Mouse (Mus musculus) MEL (cell line): Measurements from ENCODE around the gene Def8. TPM values are rescaled to one million over a fixed set of nuclear protein-coding genes. Genes with fewer than 3 reads are reported as not detected.

Experiments
- DNase-seq: peaks from one replicate; pipeline ENCODE4 v3.0.0; 2011; ENCODE audit warnings: low read depth, low spot score
- H3K27ac ChIP-seq: 2 replicates; pipeline ENCODE4 v1.5.1; 2012; ENCODE audit warnings: low read depth, mild to moderate bottlenecking, control low read depth, low read length, moderate library complexity; ENCODE audit not compliant: control insufficient read depth
- H3K27me3 ChIP-seq, 2 experiments: fragments of 150-350 bp in 1 of 2; sonication (generic) in 1 of 2; 2 replicates each; pipeline ENCODE4 v1.6.1; 2012; ENCODE audit warnings: low read length in 2 of 2, mild to moderate bottlenecking in 2 of 2, improper control_type of control experiment in 1 of 2, moderate library complexity in 1 of 2; ENCODE audit not compliant: insufficient read depth in 2 of 2, control insufficient read depth in 1 of 2
- H3K36me3 ChIP-seq, 2 experiments: 2 replicates each; pipeline ENCODE4 v1.6.1; 2012 to 2014; ENCODE audit warnings: low read length in 2 of 2, improper control_type of control experiment in 1 of 2, inconsistent platforms in 1 of 2, mild to moderate bottlenecking in 1 of 2; ENCODE audit not compliant: insufficient read depth in 2 of 2, control insufficient read depth in 1 of 2
- H3K4me1 ChIP-seq, 2 experiments: fragments of 150-350 bp in 1 of 2; sonication (generic) in 1 of 2; 2 replicates each; pipeline ENCODE4 v1.6.1; 2012; ENCODE audit warnings: low read length in 2 of 2, improper control_type of control experiment in 1 of 2, mild to moderate bottlenecking in 1 of 2; ENCODE audit not compliant: insufficient read depth in 2 of 2, control insufficient read depth in 1 of 2
- H3K4me3 ChIP-seq, 2 experiments: fragments of 150-350 bp in 1 of 2; sonication (generic) in 1 of 2; 2 replicates each; pipeline ENCODE4 v1.5.1; 2012; ENCODE audit warnings: low read depth in 2 of 2, low read length in 2 of 2, mild to moderate bottlenecking in 2 of 2, moderate library complexity in 2 of 2, control low read depth in 1 of 2, improper control_type of control experiment in 1 of 2; ENCODE audit not compliant: control insufficient read depth in 1 of 2, insufficient read depth in 1 of 2
- H3K79me2 ChIP-seq: 2 replicates; pipeline ENCODE4 v1.6.1; 2012; ENCODE audit warnings: mild to moderate bottlenecking, low read length, moderate library complexity; ENCODE audit not compliant: control insufficient read depth, poor library complexity, insufficient read depth
- H3K9ac ChIP-seq: 2 replicates; pipeline ENCODE4 v1.6.1; 2012; ENCODE audit warnings: low read depth, mild to moderate bottlenecking, control low read depth, low read length, moderate library complexity; ENCODE audit not compliant: control insufficient read depth, poor library complexity, severe bottlenecking
- H3K9me3 ChIP-seq: fragments of 150-350 bp; sonication (generic); replicated peaks from 2 replicates; pipeline ENCODE4 v1.6.1; 2012; ENCODE audit warnings: mild to moderate bottlenecking, low read length, improper control_type of control experiment, moderate library complexity; ENCODE audit not compliant: insufficient read depth
- BHLHE40 ChIP-seq: IDR thresholded peaks from 2 replicates; pipeline ENCODE4 v1.6.1; 2012; ENCODE audit warnings: low read depth, mild to moderate bottlenecking, inconsistent platforms, low read length, improper control_type of control experiment, borderline replicate concordance
- CHD1 ChIP-seq: IDR thresholded peaks from 2 replicates; pipeline ENCODE4 v1.6.1; 2012; ENCODE audit warnings: low read depth, mild to moderate bottlenecking, inconsistent platforms, low read length, improper control_type of control experiment
- CHD2 ChIP-seq: IDR thresholded peaks from 2 replicates; pipeline ENCODE4 v1.6.1; 2011; ENCODE audit warnings: low read length, improper control_type of control experiment
- CTCF ChIP-seq, 3 experiments: IDR thresholded peaks in 2 of 3; conservative IDR thresholded peaks in 1 of 3; 2 replicates each; pipeline ENCODE4 v1.5.1; 2011 to 2012; ENCODE audit warnings: low read length in 3 of 3, low read depth in 2 of 3, mild to moderate bottlenecking in 2 of 3, improper control_type of control experiment in 1 of 3, inconsistent platforms in 1 of 3, mixed read lengths in 1 of 3, moderate library complexity in 1 of 3; ENCODE audit not compliant: control insufficient read depth in 1 of 3, insufficient read depth in 1 of 3, poor library complexity in 1 of 3, severe bottlenecking in 1 of 3
- E2F4 ChIP-seq: IDR thresholded peaks from 2 replicates; pipeline ENCODE4 v1.6.1; 2011; ENCODE audit warnings: low read depth, low read length, improper control_type of control experiment, borderline replicate concordance
- ELF1 ChIP-seq: IDR thresholded peaks from 2 replicates; pipeline ENCODE4 v1.6.1; 2014; ENCODE audit warnings: low read depth, mild to moderate bottlenecking, inconsistent platforms, low read length, improper control_type of control experiment, moderate library complexity
- EP300 ChIP-seq, 2 experiments: IDR thresholded peaks; 2 replicates each; pipeline ENCODE4 v1.6.1; 2011; ENCODE audit warnings: improper control_type of control experiment in 2 of 2, low read length in 2 of 2, low read depth in 1 of 2, mild to moderate bottlenecking in 1 of 2
- ETS1 ChIP-seq: IDR thresholded peaks from 2 replicates; pipeline ENCODE4 v1.6.1; 2012; ENCODE audit warnings: low read depth, mild to moderate bottlenecking, inconsistent platforms, low read length, improper control_type of control experiment, moderate library complexity
- JUND ChIP-seq: IDR thresholded peaks from 2 replicates; pipeline ENCODE4 v1.6.1; 2011; ENCODE audit warnings: low read depth, mild to moderate bottlenecking, improper control_type of control experiment, low read length
- MAFK ChIP-seq: IDR thresholded peaks from 2 replicates; pipeline ENCODE4 v1.6.1; 2011; ENCODE audit warnings: low read depth, mild to moderate bottlenecking, low read length, improper control_type of control experiment, borderline replicate concordance
- MAX ChIP-seq: IDR thresholded peaks from 2 replicates; pipeline ENCODE4 v1.6.1; 2011; ENCODE audit warnings: low read length, improper control_type of control experiment
- MAZ ChIP-seq: IDR thresholded peaks from 2 replicates; pipeline ENCODE4 v1.6.1; 2012; ENCODE audit warnings: low read depth, mild to moderate bottlenecking, inconsistent platforms, low read length, improper control_type of control experiment
- MEF2A ChIP-seq: IDR thresholded peaks from 2 replicates; pipeline ENCODE4 v1.6.1; 2014; ENCODE audit warnings: low read depth, mild to moderate bottlenecking, inconsistent platforms, low read length, improper control_type of control experiment; ENCODE audit not compliant: poor library complexity, insufficient replicate concordance, severe bottlenecking; ENCODE audit errors: extremely low read depth
- MXI1 ChIP-seq: IDR thresholded peaks from 2 replicates; pipeline ENCODE4 v1.6.1; 2011; ENCODE audit warnings: mild to moderate bottlenecking, low read depth, low read length, improper control_type of control experiment
- MYC ChIP-seq: IDR thresholded peaks from 2 replicates; pipeline ENCODE4 v1.6.1; 2011; ENCODE audit warnings: low read depth, mild to moderate bottlenecking, low read length, improper control_type of control experiment, moderate library complexity
- NRF1 ChIP-seq: IDR thresholded peaks from 2 replicates; pipeline ENCODE4 v1.6.1; 2014; ENCODE audit warnings: low read depth, mild to moderate bottlenecking, inconsistent platforms, low read length, improper control_type of control experiment, moderate library complexity; ENCODE audit not compliant: poor library complexity, insufficient read depth, severe bottlenecking
- POLR2A ChIP-seq, 2 experiments: IDR thresholded peaks; 2 replicates each; pipeline ENCODE4 v1.6.1; 2011 to 2012; ENCODE audit warnings: low read length in 2 of 2, mild to moderate bottlenecking in 2 of 2, control low read depth in 1 of 2, improper control_type of control experiment in 1 of 2, low read depth in 1 of 2, moderate library complexity in 1 of 2; ENCODE audit not compliant: control insufficient read depth in 1 of 2, insufficient read depth in 1 of 2, poor library complexity in 1 of 2
- POLR2AphosphoS5 ChIP-seq: IDR thresholded peaks from 2 replicates; pipeline ENCODE4 v1.6.1; 2012; ENCODE audit warnings: low read depth, borderline replicate concordance, mild to moderate bottlenecking, inconsistent platforms, low read length, moderate library complexity, mixed read lengths
- RAD21 ChIP-seq: IDR thresholded peaks from 2 replicates; pipeline ENCODE4 v1.6.1; 2011; ENCODE audit warnings: mild to moderate bottlenecking, low read depth, low read length, improper control_type of control experiment
- RCOR1 ChIP-seq: IDR thresholded peaks from 2 replicates; pipeline ENCODE4 v1.6.1; 2012; ENCODE audit warnings: low read depth, mild to moderate bottlenecking, inconsistent platforms, low read length, improper control_type of control experiment
- SIN3A ChIP-seq: IDR thresholded peaks from 2 replicates; pipeline ENCODE4 v1.6.1; 2012; ENCODE audit warnings: low read length, improper control_type of control experiment, inconsistent platforms
- SMC3 ChIP-seq: IDR thresholded peaks from 2 replicates; pipeline ENCODE4 v1.6.1; 2011; ENCODE audit warnings: low read depth, low read length, improper control_type of control experiment
- TBP ChIP-seq: IDR thresholded peaks from 2 replicates; pipeline ENCODE4 v1.8.0; 2011; ENCODE audit warnings: low read depth, low read length, improper control_type of control experiment
- UBTF ChIP-seq: IDR thresholded peaks from 2 replicates; pipeline ENCODE4 v1.6.1; 2012; ENCODE audit warnings: low read depth, mild to moderate bottlenecking, inconsistent platforms, low read length, improper control_type of control experiment, moderate library complexity, borderline replicate concordance; ENCODE audit not compliant: insufficient read depth
- USF1 ChIP-seq: IDR thresholded peaks from 2 replicates; pipeline ENCODE4 v1.6.1; 2014; ENCODE audit warnings: low read depth, mild to moderate bottlenecking, inconsistent platforms, low read length, improper control_type of control experiment, moderate library complexity
- USF2 ChIP-seq, 2 experiments: IDR thresholded peaks; 2 replicates each; pipeline ENCODE4 v1.6.1; 2011 to 2012; ENCODE audit warnings: improper control_type of control experiment in 2 of 2, low read length in 2 of 2, borderline replicate concordance in 1 of 2, inconsistent platforms in 1 of 2, low read depth in 1 of 2, mild to moderate bottlenecking in 1 of 2; ENCODE audit not compliant: insufficient read depth in 1 of 2
- ZC3H11A ChIP-seq: IDR thresholded peaks from 2 replicates; pipeline ENCODE4 v1.6.1; 2012; ENCODE audit warnings: low read depth, mild to moderate bottlenecking, inconsistent platforms, low read length, improper control_type of control experiment
- ZKSCAN1 ChIP-seq: IDR thresholded peaks from 2 replicates; pipeline ENCODE4 v1.6.1; 2012; ENCODE audit warnings: low read depth, mild to moderate bottlenecking, inconsistent platforms, low read length, improper control_type of control experiment, moderate library complexity
- ZMIZ1 ChIP-seq: IDR thresholded peaks from 2 replicates; pipeline ENCODE4 v1.6.1; 2012; ENCODE audit warnings: low read depth, mild to moderate bottlenecking, inconsistent platforms, low read length, improper control_type of control experiment, moderate library complexity
- ZNF384 ChIP-seq: IDR thresholded peaks from 2 replicates; pipeline ENCODE4 v1.6.1; 2012; ENCODE audit warnings: low read depth, mild to moderate bottlenecking, inconsistent platforms, low read length, improper control_type of control experiment
- polyA plus RNA-seq, 2 experiments: library from polyadenylated mRNA; stranded (reverse) in 1 of 2; unstranded in 1 of 2; fragments of >175 nt in 1 of 2; fragments of >200 nt in 1 of 2; gene quantifications; 2 replicates each; pipeline versions ENCODE4 v1.2.1 to v1.2.4; 2012; ENCODE audit warnings: low replicate concordance in 2 of 2, low read depth in 1 of 2; ENCODE audit not compliant: insufficient read length in 2 of 2, insufficient read depth in 1 of 2, missing spikeins in 1 of 2
- total RNA-seq: library from RNA; depleted of rRNA; stranded (reverse); fragments of 300-350 nt; gene quantifications from 2 replicates; pipeline ENCODE4 v1.2.3, GENCODE M21; 2012

The Def8 gene
- total and polyA plus RNA-seq, 3 experiments = 26.0 to 34.0 TPM; not detected in 1

- H3K36me3 ChIP-seq = peaks cover 0 to 32% of the 10 kb centered on the region in 2 experiments; a peak in 2 of 4 replicates
- H3K27me3 ChIP-seq = no peaks in the 10 kb centered on the region
- no peak for TF ChIP-seq MEF2A
- no peak for TF ChIP-seq MAZ
- TF ChIP-seq CTCF (IDR thresholded peaks at IDR 0.05 in 2 of 3, conservative IDR thresholded peaks at IDR 0.05 in 1 of 3; ENCODE audit: control insufficient read depth in 1 of 3, insufficient read depth in 1 of 3, low read depth in 2 of 3, low read length in 3 of 3, poor library complexity in 1 of 3, severe bottlenecking in 1 of 3) = peak; percentile 79 to 92 (median 90)
- peak; percentile 72 for TF ChIP-seq ELF1
- TF ChIP-seq JUND = no peak
- TF ChIP-seq ZMIZ1 = no peak
- no peak for TF ChIP-seq ZKSCAN1
- TF ChIP-seq SIN3A = no peak
- no peak for TF ChIP-seq CHD2
- TF ChIP-seq ZC3H11A = no peak
- no peak for TF ChIP-seq ETS1
- TF ChIP-seq SMC3 = no peak
- no peak; the same call in 1 of the 2 replicates for TF ChIP-seq MXI1
- no peak for TF ChIP-seq POLR2A (IDR thresholded peaks at IDR 0.05; ENCODE audit: control insufficient read depth in 1 of 2, insufficient read depth in 1 of 2, low read depth in 1 of 2, low read length in 2 of 2, poor library complexity in 1 of 2)
- TF ChIP-seq CHD1 = no peak
- TF ChIP-seq NRF1 = 0 out of 2 replicates have a peak, but pooled peaks have one; percentile 38
- peak; percentile 85 for TF ChIP-seq USF1
- TF ChIP-seq MYC = peak; percentile 85
- no peak for TF ChIP-seq ZNF384
- no peak for TF ChIP-seq EP300 (IDR thresholded peaks at IDR 0.05; ENCODE audit: low read depth in 1 of 2, low read length in 2 of 2)
- no peak for TF ChIP-seq E2F4
- TF ChIP-seq USF2 (IDR thresholded peaks at IDR 0.05; ENCODE audit: borderline replicate concordance in 1 of 2, insufficient read depth in 1 of 2, low read depth in 1 of 2, low read length in 2 of 2) = no peak
- no peak for TF ChIP-seq RCOR1
- TF ChIP-seq BHLHE40 = no peak
- no peak for TF ChIP-seq MAFK
- peak; percentile 17; the same call in 1 of the 2 replicates for TF ChIP-seq RAD21
- no peak for TF ChIP-seq UBTF
- no peak for TF ChIP-seq POLR2AphosphoS5
- TF ChIP-seq TBP = 0 out of 2 replicates have a peak, but pooled peaks have one; percentile 21
- TF ChIP-seq MAX = no peak; the same call in none of the 2 replicates
- H3K9ac ChIP-seq = peak within 1 kb of the TSS; percentile 46
- peak within 1 kb of the TSS; percentile 23 to 53; a peak in 1 of 4 replicates for H3K4me3 ChIP-seq
- peaks cover 2 to 43% of the 10 kb centered on the region in 2 experiments for H3K4me1 ChIP-seq
- DNase-seq = peak; percentile 84
- H3K9me3 ChIP-seq = no peaks in the 10 kb centered on the region
- no peak within 1 kb of the TSS for H3K27ac ChIP-seq
- no peaks in the 10 kb centered on the region for H3K79me2 ChIP-seq
These were observed 16.5 kb upstream of the Def8 start, which contains the start of gene Mc1r for GRCm38 (mm10) chr8:123406786-123407185. Mc1r (plus strand) TSS chr8:123407107.
